Mouse (Mus musculus): ENCODE measurements around the gene Dmrt3.

Dmrt3 gene

GRCm38 (mm10) chr19:25610015-25610410, at the start of gene Dmrt3:
Gene Dmrt3, plus strand, starts transcription at chr19:25610301.
- no peak for DNase-seq (ENCODE audit: low spot score)

DNA sequence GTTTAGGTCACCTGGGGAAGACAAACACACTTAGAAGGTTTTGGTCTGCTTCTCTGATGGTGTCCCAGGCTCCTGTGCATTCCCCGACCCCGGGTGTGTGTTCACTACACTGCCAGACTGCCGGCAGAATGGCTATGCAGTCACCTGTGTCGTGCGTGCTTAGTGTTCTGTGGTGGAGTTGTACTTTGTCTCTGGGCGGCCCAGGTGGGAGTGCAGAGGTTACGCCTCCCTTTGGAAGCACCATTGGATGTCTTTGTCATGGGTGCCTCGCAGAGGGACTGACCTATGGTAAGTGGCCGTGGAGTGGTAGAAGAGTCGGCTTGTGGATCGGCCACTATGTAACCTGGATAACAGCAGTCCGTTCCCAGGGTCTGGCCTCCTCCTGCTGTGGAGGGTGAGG, 45.7 kb upstream of the Dmrt3 start:
- no peak for DNase-seq (ENCODE audit: low spot score)

DNA sequence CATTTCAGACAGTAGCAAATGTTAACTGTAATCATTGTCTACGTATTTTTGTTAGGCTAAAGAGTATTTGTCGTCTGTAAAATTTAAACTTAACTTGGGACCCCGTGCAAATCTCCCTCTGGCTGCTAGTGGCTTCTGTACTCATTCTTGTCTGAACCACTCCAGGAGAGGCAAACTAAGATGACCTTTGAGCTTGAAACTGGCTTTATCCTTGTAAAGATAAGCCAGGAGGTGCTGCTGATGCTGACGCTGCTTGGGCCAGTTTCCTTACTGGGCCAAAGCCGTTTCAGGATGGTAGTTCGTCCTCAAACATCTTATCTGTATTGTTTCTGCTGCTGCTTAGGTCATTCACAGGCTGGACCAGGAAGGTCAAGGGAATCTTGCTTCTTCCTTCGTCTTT, 40.3 kb upstream of the Dmrt3 start:
- no peak for DNase-seq (ENCODE audit: low spot score)

DNA sequence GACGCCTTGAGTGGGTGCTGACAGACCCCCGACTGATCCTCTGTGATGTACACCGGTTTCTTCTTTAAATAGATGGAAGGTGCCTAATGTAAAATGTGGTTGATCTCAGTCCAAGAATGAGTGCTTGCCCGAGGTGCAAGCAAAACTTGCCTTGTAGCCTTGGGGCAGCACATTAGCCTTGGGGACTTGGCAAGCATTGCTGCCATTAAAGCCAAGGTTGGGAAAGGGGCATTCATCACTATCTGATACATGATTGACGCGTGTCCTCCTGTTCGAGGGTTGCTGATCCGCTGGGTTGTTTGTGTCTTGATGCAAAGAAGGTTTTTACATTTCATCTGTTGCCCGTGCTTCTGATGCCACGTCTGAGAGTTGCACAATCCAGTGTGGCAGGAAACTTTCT, 35.7 kb upstream of the Dmrt3 start:
- no peak for DNase-seq (ENCODE audit: low spot score)

DNA sequence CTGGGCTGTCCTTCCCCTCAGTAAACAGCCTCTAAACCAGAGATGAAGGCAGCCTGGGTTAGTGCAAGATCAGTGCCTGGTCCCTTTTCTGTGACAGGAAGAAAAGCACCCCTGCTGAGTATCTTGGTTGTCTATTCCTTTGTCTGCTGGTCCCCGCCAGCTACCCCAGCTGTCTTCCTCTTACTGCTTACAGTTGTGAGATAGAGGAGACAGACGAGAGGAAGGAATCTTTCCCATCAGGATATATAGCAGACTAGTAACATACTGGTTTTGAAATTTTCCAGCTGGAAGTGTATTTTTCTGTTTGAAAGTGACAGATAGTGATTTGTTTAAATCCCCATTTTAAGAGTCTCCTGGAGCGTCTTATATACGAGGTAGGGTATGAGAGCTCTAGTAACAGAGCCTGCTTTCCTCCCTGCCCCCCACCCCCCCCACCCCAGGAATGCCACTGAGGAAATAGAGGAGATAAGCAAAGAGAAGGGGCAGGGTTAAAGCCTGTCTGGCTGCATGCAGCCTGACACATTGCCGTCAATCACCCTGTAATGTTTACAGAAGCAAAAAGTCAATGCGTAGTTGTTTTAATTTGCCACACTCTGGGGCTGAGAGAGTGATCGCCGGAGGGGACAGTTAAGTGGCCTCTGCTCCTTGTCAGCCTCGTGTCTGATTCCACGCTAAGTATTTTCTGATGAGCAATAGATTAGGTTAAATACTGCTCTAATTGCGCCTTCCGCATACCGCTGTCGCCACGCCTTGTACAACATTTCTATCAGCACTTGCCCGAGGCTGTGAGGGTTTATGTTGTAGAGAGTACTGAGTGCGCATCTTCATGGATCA, 34.9 kb upstream of the Dmrt3 start:
- no peak for DNase-seq (ENCODE audit: low spot score)

DNA sequence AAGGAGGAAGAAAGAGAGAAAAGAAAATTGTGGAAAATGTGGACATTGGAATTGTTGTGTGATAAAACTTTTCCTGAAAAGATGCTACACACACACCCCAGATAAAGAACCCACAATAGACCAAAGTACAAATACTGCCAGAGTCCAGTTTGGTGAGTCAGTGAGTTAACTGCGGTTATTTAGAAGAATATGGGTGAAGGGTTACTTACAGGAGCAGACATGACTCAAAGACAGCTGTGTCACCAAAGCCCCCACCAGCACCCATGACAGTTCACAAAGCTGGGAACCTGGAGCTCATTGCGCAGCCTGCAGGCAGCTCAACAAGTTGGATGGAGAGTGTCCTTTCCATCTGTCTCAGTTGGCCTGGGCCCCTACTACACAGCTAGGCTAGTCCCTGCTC, 31.7 kb upstream of the Dmrt3 start:
- DNase-seq (ENCODE audit: low spot score) = no peak

- no peak for DNase-seq (ENCODE audit: low spot score)
Measured at GRCm38 (mm10) chr19:25579440-25579839, 30.7 kb upstream of the Dmrt3 start.

DNA sequence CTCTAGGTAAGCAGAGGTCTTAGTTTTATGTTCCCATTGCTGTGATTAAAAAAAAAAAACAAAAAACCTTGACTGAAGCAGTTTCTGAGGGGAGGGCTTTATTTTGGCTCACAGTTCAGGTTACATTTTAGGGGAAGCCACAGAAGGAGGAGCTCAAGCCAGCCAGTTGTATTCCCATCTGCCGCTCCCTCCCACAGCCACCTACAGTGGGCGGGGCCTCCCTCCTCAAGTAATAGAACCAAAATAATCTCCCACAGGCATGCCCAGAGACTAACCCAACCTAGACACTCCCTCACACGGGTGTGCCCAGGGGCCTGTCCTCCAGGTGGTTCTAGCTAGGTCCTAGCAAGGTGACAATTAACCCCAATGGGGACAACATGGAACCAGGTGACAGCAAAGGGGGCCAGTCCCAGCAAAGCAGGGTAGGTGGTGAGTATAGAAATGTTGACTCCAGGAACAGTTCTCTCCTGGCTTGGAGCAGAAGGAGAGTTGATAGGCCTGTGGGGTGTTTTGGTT, 12.3 kb upstream of the Dmrt3 start:
- no peak for DNase-seq (ENCODE audit: low spot score)

GRCm38 (mm10) chr19:25598626-25599025, 11.5 kb upstream of the Dmrt3 start:
- no peak for DNase-seq (ENCODE audit: low spot score)

- DNase-seq (ENCODE audit: low spot score) = no peak
Measured at GRCm38 (mm10) chr19:25601966-25602365, 8.1 kb upstream of the Dmrt3 start.

DNA sequence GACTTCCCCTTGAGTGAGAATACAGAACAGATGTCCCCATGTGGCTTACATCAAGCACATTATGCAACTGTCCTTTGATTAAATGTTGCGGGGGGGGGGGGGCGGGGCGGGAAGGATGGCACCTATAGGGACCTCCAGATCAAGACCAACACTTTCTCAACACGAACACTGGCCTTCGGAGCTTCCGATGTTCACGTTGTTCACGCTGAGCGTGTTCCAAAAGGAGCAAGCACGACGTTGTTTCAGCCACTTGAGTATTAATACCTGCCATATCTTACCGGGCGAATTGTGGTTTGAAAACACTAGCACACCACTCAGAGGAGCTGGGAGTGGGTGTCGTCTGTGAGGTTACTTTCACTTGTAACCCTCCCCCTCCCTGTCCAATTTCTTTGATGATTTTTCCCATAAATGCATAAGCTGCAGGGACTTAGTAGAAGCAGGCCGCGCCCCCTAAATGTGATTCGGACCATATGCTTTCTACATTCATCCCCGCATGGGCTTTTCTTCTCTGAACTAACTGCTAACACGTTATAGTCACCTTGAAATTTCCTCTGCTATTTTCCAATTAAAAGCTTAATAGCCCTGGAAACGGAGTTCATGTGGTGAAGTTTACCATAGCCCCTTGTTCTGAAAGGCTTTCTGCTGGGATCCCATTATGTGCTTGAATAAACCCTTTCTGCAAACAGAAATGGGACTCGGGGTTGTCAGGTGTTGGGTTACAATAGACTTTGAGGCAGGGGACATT, 2.5 kb upstream of the Dmrt3 start:
- DNase-seq (ENCODE audit: low spot score) = no peak

DNA sequence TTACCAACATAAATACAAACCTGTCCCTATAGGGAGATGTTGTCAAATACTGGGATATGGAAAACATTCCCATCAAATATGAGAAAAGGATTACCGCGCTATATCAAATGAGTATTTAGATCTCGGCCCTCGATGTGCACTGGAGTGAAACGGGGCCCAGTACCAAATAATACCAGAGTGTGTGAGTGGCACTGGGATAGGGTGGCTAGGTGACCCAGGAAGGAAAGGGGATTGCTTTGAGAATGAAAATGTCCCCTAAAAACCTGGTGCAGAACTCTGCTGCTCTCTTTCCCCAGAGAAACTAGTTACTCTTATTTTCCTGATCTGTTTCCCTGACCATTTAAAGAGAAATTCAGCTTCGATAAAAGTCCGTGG, 1.9 kb upstream of the Dmrt3 start:
- DNase-seq (ENCODE audit: low spot score) = no peak

DNA sequence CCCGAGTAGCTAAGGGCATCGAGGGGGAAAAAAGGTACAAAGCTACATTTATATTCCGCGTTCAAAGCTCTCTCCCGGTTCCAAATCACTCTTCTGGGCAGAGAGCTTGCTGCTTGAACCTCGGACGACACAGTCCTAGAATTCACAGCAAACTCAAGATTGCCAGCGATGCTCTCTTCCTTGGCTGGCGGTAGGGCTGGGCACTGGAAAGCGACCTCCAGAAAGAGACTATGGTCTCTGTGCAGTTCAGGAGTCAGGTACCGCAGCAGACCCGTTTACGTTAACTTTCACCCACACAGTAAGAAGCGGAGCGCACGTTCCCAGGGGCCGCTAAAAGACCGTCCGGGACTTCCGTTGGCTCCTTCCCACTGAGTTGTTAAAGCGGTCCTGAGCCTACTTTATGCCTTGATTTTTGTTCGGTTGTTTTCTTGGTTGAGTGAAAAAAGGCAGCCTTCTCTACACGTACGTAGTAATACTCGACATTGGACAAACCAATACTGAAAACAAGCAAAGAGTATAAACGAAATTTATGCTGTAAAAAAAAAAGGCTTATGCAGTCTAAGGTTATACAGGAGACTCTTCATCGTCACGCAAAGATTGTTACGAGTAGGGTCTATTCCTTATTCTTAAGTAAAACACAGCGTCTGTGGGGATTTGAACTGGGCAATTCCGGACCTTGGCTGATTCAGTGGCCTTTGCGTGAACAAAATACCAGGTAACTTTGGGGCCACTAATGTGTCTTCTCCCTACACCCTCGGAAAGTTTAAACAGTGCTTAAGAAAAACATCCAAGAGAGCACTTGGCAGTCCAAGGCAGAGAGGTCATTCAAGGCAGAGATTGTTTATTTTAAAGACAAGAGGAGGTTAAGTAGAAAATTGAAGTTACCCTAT, 895 bp upstream of the Dmrt3 start:
- DNase-seq (ENCODE audit: low spot score) = no peak

- no peak for DNase-seq (ENCODE audit: low spot score)
Measured at GRCm38 (mm10) chr19:25610411-25611111, 460 bp downstream of the Dmrt3 start.

DNA sequence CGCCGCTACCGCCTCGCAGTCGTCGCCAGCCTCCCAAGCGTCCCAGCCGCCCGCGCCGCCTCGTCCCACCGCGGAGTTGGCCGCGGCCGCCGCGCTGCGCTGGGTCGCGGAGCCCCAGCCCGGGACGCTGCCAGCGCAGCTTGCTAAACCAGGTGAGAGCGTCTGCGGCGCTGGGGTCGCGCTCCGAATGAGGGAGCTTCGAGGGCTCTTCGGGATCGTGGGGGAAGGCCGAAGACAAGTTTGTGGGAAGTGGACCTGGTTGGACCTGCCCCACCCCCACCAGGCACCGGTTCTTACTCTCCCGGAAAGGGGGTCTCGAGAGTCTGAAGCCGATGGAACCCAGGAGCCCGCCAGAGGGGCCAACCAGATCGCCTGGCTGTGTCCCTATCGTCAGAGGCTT, 1.0 kb downstream of the Dmrt3 start:
- DNase-seq (ENCODE audit: low spot score) = no peak

DNA sequence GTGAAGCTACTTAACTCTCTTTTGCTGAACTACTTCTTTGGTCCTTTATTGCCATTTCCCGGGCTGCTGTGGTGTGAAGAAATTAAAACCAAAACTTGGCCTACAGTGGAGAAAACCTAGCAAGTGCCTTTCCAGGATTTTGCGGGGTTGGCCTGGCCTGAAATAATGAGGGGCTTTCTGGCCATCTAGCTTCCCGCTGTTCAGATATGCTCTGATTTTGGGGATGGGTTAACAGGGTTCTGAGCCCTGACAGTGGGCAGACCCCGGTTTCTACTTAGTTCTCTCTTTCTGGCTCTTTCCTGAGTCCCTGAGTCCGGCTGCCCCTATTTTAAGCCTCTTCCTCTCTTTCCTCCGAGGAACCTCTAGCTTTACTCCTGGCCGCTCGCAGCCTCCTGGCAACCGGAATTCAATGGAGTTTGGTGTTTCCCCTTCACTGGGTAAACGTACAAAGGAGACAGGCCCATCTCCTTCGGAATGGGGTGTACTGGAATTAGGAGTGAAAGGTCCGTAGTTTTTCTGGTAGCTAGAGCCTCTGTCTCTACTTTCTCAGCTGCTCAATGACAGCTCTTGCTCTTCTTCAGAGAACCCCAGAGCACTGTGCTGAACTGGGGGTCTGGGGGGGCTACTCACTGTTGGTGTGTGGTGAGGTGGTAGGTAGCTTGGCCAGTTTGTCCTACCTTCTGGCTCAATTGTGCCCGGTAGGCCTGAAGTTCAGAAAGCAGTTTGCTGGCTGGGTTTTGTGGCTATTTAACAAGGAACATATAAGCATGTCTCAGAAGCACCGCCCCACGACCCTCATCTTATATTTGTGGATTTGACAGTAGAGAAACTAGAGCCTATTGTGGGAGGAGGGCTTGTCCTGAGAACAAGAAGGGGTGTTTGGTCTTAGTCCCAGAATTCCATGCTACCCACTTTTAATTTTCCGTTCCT, 2.0 kb downstream of the Dmrt3 start:
- no peak for DNase-seq (ENCODE audit: low spot score)

DNA sequence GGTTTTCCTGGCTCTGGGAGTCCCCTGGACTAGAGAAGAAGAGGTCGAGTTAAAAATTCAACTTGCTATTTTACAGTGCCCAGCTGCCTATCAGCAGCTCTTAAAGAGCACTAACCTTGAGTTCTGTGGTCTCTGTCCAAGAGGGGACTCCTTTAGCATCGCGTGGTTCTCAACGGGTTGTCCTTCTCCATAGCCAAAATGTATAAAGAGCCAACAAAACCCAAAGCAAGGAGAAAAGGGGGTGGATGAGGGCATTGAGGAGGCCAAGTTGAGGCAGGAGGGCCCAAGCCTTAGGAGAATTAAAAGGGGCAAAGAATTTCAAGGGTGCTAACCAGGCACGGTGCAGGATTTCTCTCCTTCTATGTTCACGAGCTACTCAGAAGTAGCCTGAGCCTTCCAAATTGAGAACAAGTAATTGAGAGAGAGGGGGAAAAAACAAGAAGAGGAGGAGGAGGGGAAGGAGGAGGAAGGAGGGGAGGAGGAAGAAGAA, 2.8 kb downstream of the Dmrt3 start:
- no peak for DNase-seq (ENCODE audit: low spot score)

- no peak for DNase-seq (ENCODE audit: low spot score)
Measured at GRCm38 (mm10) chr19:25613476-25614300, 3.6 kb downstream of the Dmrt3 start.

- DNase-seq (ENCODE audit: low spot score) = no peak
Measured at GRCm38 (mm10) chr19:25615889-25616288, 5.8 kb downstream of the Dmrt3 start.
